Mouse (Mus musculus): ENCODE data around the gene Las1l.

- TF ChIP-seq CTCF (conservative IDR thresholded peaks at IDR 0.05; ENCODE audit: low read length) (no peak), POU5F1 (IDR thresholded peaks at IDR 0.05; ENCODE audit: borderline replicate concordance, low read length) (no peak)
Observed at GRCm38 (mm10) chrX:95948135-95948534, 8.6 kb downstream of the Las1l start.

Data from E14TG2a.4 (cell line).